Mouse (Mus musculus): ENCODE results near the gene Zfp526. TPM values are rescaled to one million over a fixed set of nuclear protein-coding genes. Genes with fewer than 3 reads are reported as not detected.

Gene Zfp526
- polyA plus RNA-seq, 1 experiment: 29.4 TPM

DNA sequence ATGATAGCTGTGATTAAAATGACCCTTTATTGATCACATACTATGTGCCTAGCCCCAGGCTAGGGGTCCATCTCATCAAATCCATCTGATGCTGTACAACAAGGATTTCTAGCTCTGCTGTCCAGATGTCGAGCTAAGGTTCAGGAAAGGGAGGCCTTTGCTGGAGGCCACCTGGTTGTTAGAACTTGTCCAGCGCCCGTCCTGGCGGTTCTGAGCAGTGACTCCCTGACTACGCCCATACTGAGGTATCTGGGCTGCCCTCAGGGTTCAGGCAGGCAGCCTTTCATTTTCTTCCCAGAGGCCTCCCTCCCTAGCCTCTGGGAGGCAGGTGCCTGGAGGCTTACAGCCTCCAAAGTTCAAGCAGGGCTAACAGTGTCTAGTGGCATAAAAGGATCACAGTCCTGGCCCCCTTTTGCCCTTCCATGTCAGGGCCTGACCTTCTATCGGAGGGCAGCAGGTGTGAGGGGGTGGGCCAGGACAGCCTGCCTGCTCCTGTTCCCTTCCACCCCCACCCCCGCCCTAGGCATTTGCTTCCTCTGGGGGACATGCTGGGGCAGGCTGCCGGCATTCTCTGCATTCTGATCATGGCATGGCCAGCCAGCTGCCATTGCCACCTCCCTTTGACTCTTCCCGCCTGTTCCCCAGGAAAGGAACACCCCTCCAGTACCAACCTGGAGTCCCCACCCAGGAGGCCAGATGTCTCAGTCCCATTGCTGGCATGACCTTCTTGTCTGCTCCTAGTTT is 54.5 kb downstream of the Zfp526 start:
- no peaks in the 10 kb centered on the region for H3K36me3 ChIP-seq (ENCODE audit: control insufficient read depth, insufficient read depth, low read length)
- no peaks in the 10 kb centered on the region for H3K27me3 ChIP-seq (ENCODE audit: control insufficient read depth, insufficient read depth, low read length)
- no peak overlapping the region for H3K27ac ChIP-seq (ENCODE audit: control insufficient read depth, insufficient read depth, low read depth, low read length)
- TF ChIP-seq CTCF (IDR thresholded peaks at IDR 0.05; ENCODE audit: control insufficient read depth, insufficient read depth, insufficient replicate concordance, low read depth, low read length): no peak
- no peak for TF ChIP-seq POLR2A (IDR thresholded peaks at IDR 0.05; ENCODE audit: control insufficient read depth, low read depth, low read length)
- no peak overlapping the region for H3K4me3 ChIP-seq (ENCODE audit: control insufficient read depth, low read depth, low read length)
- H3K4me1 ChIP-seq (ENCODE audit: control insufficient read depth, insufficient read depth, low read length): peaks cover 26% of the 10 kb centered on the region

Other genes with a start within 250 kb of the Zfp526 start
- 377 and 423 TPM in 2 replicates for gene Rabac1, start 248.7 kb upstream of the Zfp526 start, polyA plus RNA-seq (2012; rRNA removed)
- 0.38 and 0.44 TPM in 2 replicates for gene Atp1a3, start 215.5 kb upstream of the Zfp526 start, polyA plus RNA-seq (2012; rRNA removed)
- 83.7 and 86.7 TPM in 2 replicates for gene Grik5, start 149.1 kb upstream of the Zfp526 start, polyA plus RNA-seq (2012; rRNA removed)
- 267 and 276 TPM in 2 replicates for gene Zfp574, start 148.9 kb upstream of the Zfp526 start, polyA plus RNA-seq (2012; rRNA removed)
- gene Pou2f2, start 41.7 kb upstream of the Zfp526 start, polyA plus RNA-seq (2012; rRNA removed): 8.3 TPM in 2 replicates
- 26.0 and 27.1 TPM in 2 replicates for gene Dedd2, start 810 bp upstream of the Zfp526 start, polyA plus RNA-seq (2012; rRNA removed)
- 91.9 and 94.8 TPM in 2 replicates for gene Gsk3a, start 16.4 kb downstream of the Zfp526 start, polyA plus RNA-seq (2012; rRNA removed)
- gene Erf, start 29.3 kb downstream of the Zfp526 start, polyA plus RNA-seq (2012; rRNA removed): 40.4 and 44.1 TPM in 2 replicates
- 41.8 and 42.1 TPM in 2 replicates for gene Cic, start 46.3 kb downstream of the Zfp526 start, polyA plus RNA-seq (2012; rRNA removed)
- gene Pafah1b3, start 76.6 kb downstream of the Zfp526 start, polyA plus RNA-seq (2012; rRNA removed): 37.1 and 44.4 TPM in 2 replicates
- gene Prr19, start 80.0 kb downstream of the Zfp526 start, polyA plus RNA-seq (2012; rRNA removed): 83.0 and 90.6 TPM in 2 replicates
- 1.3 TPM in 2 replicates for gene Tmem145, start 84.7 kb downstream of the Zfp526 start, polyA plus RNA-seq (2012; rRNA removed)
- 13.0 and 17.0 TPM in 2 replicates for gene Megf8, start 95.7 kb downstream of the Zfp526 start, polyA plus RNA-seq (2012; rRNA removed)
- gene Cnfn, start 148.3 kb downstream of the Zfp526 start, polyA plus RNA-seq (2012; rRNA removed): 0.26 TPM in 1 of 2 replicates, not detected in the other
- 250 and 254 TPM in 2 replicates for gene Lipe, start 177.3 kb downstream of the Zfp526 start, polyA plus RNA-seq (2012; rRNA removed)
- gene Cxcl17, start 191.5 kb downstream of the Zfp526 start, polyA plus RNA-seq (2012; rRNA removed): not detected in 2 replicates

All from testis, adult 2 months (tissue).